Mouse (Mus musculus): ENCODE measurements around the gene Bpifa6. TPM values are rescaled to one million over a fixed set of nuclear protein-coding genes. Genes with fewer than 3 reads are reported as not detected.

Bpifa6 gene
- total RNA-seq, 2 experiments from 2014 or later, result not detected

DNA sequence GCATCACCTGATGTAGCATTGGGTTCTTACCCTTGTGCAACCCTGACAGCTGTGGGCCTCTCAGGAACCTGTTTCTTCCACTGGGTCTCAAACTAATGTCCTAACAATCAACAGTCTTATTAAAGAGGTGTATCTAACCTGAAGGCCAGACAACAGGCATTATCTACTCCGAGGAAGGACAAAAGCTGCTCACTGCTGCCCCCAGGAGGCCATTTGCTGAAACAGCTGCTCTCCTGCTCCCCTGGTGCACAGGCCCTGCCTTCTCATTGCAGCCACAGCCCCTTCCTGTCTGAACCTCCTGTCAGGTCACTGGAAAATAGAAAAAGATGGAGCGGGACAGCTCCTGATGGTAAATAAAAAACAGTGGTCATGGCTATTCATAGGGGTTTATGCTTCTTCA, 64.2 kb downstream of the Bpifa6 start:
- no peak for DNase-seq (ENCODE audit: low spot score)

DNA sequence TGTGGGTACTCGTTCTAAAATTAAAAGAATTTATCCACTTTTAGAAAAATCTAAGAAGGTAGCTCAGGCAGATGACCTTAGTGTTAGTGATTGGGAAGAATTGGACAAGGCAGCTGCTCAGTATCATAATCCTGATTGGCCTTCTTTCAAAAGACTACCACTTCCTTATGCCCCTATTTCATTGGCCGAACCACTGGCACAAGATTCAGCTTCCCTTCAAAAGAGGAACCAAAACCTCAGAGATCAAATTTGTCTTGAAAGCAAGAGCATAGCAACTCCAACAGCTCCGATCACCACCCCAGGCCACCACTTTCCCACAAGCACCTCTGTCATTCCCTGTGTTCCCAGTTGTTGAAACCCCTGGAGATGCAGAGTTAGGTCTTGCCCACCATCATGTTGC, 70.0 kb downstream of the Bpifa6 start:
- DNase-seq (ENCODE audit: low spot score), result no peak

Other genes starting within 250 kb of the Bpifa6 start
- gene Mapre1, start 233.7 kb upstream of the Bpifa6 start, total RNA-seq (2021), result 10 to 100 TPM; 31.0 to 36.7 TPM
- gene Efcab8, start 195.0 kb upstream of the Bpifa6 start, total RNA-seq (2021), result not detected
- not detected for gene Sun5, start 103.9 kb upstream of the Bpifa6 start, total RNA-seq (2021)
- gene Bpifb2, start 99.9 kb upstream of the Bpifa6 start, total RNA-seq (2021), result not detected
- not detected for gene Bpifb6, start 74.6 kb upstream of the Bpifa6 start, total RNA-seq (2021)
- gene Bpifb3, start 56.7 kb upstream of the Bpifa6 start, total RNA-seq (2021), result not detected
- gene Bpifb4, start 36.7 kb upstream of the Bpifa6 start, total RNA-seq (2021), result not detected
- not detected for gene Bpifa2, start 33.3 kb downstream of the Bpifa6 start, total RNA-seq (2021)
- gene Bpifa3, start 155.4 kb downstream of the Bpifa6 start, total RNA-seq (2021), result not detected
- gene Bpifa1, start 167.9 kb downstream of the Bpifa6 start, total RNA-seq (2021), result not detected
- gene Bpifa5, start 187.7 kb downstream of the Bpifa6 start, total RNA-seq (2021), result not detected
- not detected for gene Bpifb1, start 215.9 kb downstream of the Bpifa6 start, total RNA-seq (2021)
- gene Bpifb5, start 248.8 kb downstream of the Bpifa6 start, total RNA-seq (2021), result not detected